Mouse (Mus musculus): ENCODE data around the gene Ankrd24. TPM values are rescaled to one million over a fixed set of nuclear protein-coding genes. Genes with fewer than 3 reads are reported as not detected.
"Not testable (repeated sequence)": the region's sequence is repeated elsewhere in the genome, so short reads cannot be mapped to it uniquely, and the experiment has no call there.

Gene Ankrd24
- polyA plus RNA-seq, 1 experiment from 2014 or later = 8.7 TPM

DNA sequence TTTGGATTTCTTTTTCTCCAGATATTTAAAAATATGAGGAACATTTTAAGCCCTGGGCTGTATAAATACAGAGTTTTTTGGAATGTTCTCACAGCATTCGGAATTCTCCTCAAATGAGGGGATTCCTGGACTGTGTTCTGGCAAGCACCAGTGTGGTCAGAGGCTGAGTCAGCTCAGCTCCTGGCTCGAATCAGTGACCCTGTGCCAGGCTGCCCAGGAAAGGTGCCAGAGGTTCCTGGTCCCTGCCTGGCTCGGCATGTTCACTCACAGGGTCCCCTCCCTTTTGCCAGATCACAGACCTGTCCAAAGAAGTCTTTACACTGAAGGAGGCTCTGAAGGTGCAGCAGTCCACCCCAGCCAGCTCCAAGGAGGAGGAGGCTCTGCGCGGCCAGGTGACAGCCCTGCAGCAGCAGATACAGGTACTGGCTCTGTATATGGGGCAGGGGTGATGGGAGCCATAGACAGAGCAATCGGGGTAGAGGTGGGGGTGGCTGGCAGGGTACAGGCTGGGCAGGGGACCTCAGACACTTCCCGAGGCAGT lies 17.7 kb downstream of the Ankrd24 start:
- Histone ChIP-seq H3K9me3 (ENCODE audit: control insufficient read depth, low read length) (no peaks in the 10 kb centered on the region), H3K9ac (ENCODE audit: low read depth, low read length) (no peak overlapping the region), H3K27ac (ENCODE audit: low read length) (no peak overlapping the region), H3K4me3 (ENCODE audit: low read length) (no peak overlapping the region), H3K4me2 (ENCODE audit: low read depth, low read length) (no peak overlapping the region), H3K36me3 (ENCODE audit: control insufficient read depth, insufficient read depth, low read length) (no peaks in the 10 kb centered on the region), H3K27me3 (replicated peaks; ENCODE audit: control insufficient read depth, insufficient read depth, low read length) (no peaks in the 10 kb centered on the region), H3K4me1 (ENCODE audit: control insufficient read depth, insufficient read depth, low read length) (peaks cover 17% of the 10 kb centered on the region)
- 81% methylated on average over 7 of the region's 7 CpGs for whole genome bisulfite sequencing
- ATAC-seq = no peak

DNA sequence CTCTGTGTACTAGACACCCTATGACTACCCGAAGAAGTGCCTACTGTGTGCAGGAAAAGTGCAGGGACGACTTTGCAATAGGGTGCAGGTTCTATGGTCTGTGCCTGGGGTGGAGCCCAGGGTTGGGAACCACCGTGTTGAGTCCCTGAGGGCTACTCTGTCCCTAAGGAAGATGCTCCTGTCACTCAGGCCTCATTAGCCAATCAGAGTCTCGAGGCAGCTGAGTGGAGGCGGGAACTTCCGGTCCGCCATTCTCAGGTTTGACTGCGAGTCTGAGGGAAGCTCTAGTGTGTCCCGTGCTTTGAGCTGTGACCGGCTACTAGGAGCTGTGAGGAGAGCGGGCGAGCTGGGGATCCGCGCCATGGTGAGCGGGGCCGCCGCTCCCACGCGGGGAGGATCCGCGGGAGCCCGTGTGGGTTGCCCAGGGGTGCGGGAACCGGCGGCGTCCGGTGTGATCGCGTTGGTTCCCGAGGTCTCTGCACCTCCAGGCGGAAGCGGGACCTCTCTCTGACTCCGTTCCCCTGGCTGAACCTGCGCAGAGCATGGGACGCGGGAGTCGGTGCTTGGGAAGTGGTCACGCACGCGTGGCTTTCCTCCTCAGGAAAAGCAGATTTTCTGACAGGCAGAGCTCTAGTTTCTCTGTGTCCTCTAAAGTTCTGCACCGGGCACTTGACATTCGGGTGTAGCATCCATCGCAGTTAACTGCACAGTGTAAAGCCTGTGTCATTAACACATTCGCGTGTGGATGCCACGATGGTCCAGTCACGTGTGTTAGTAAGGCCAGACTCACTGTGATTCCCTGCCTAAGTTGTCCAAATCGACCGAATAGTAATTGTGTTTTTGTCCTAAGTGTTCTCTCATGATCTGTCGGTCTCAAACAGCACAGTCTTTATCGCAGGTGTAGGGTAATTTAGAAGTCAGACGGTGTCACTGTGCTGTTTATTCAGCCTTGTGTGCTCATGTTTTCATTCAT lies 20.7 kb downstream of the Ankrd24 start, which contains the start of gene Gm10778:
Gene Gm10778, plus strand, starts transcription at position 257 of the 973 bp plus-strand sequence.
- not testable (repeated sequence) for H3K4me1 ChIP-seq (ENCODE audit: control insufficient read depth, insufficient read depth, low read length); H3K27me3 ChIP-seq (replicated peaks; ENCODE audit: control insufficient read depth, insufficient read depth, low read length); H3K9me3 ChIP-seq (ENCODE audit: control insufficient read depth, low read length); H3K36me3 ChIP-seq (ENCODE audit: control insufficient read depth, insufficient read depth, low read length)
- peak within 1 kb of the TSS; percentile 76 for H3K9ac ChIP-seq (ENCODE audit: low read depth, low read length)
- WGBS = 2% methylated on average over 35 of the region's 52 CpGs
- peak within 1 kb of the TSS; percentile 57 for H3K4me2 ChIP-seq (ENCODE audit: low read depth, low read length)
- ATAC-seq = peak; percentile 97
- peak within 1 kb of the TSS; percentile 54 for H3K4me3 ChIP-seq (ENCODE audit: low read length)
- peak within 1 kb of the TSS; percentile 71; the same call in 1 of the 2 replicates for H3K27ac ChIP-seq (ENCODE audit: low read length)

DNA sequence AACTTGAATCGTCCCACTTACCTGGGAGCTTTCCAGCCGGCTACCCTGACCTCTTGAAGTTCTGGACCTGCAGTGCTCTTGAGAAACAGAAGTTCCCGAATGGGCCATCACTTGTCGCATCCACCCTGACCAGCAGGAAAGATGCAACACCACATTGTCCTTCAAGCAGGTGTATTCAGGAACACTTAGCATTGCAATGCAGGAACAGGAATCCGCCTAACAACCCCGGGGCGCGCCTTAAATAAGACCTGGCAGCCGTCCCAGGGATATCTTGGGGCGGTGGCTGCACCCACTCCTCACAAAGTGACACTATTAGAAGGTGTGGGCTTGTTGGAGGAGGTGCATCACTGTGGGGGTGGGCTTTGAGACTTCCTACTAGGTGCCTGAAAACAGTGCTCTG lies 26.8 kb downstream of the Ankrd24 start:
- Histone ChIP-seq H3K4me3 (ENCODE audit: low read length) (no peak overlapping the region), H3K4me2 (ENCODE audit: low read depth, low read length) (no peak overlapping the region), H3K4me1 (ENCODE audit: control insufficient read depth, insufficient read depth, low read length) (no peaks in the 10 kb centered on the region), H3K36me3 (ENCODE audit: control insufficient read depth, insufficient read depth, low read length) (peaks cover 14% of the 10 kb centered on the region), H3K27ac (ENCODE audit: low read length) (no peak overlapping the region), H3K27me3 (replicated peaks; ENCODE audit: control insufficient read depth, insufficient read depth, low read length) (no peaks in the 10 kb centered on the region), H3K9ac (ENCODE audit: low read depth, low read length) (no peak overlapping the region), H3K9me3 (ENCODE audit: control insufficient read depth, low read length) (peaks cover 19% of the 10 kb centered on the region)
- 90% methylated on average over 10 of the region's 10 CpGs for WGBS
- no peak for ATAC-seq

DNA sequence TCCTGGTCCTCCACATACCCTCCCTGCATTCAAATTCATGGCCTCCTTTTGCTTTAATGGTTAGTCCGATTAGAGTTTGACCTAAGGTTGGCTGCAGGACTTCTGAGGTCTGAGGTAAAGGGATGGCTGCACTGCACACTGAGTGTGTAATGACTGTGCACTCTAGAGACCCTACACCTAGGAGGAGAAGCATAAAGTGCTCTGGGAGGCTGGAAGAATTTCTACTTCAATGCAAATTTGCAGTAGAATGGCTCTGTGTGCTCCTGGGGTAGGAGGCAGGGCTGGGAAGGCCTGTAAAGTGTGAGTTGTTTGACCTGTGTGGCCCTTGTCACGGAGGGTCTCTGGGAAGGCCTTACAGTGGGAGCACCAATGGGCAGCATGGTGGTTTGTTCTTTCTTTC lies 27.8 kb downstream of the Ankrd24 start:
- no peaks in the 10 kb centered on the region for H3K27me3 ChIP-seq (replicated peaks; ENCODE audit: control insufficient read depth, insufficient read depth, low read length)
- no peak overlapping the region for H3K27ac ChIP-seq (ENCODE audit: low read length)
- no peaks in the 10 kb centered on the region for H3K4me1 ChIP-seq (ENCODE audit: control insufficient read depth, insufficient read depth, low read length)
- no peak overlapping the region for H3K9ac ChIP-seq (ENCODE audit: low read depth, low read length)
- H3K4me3 ChIP-seq (ENCODE audit: low read length) = no peak overlapping the region
- peaks cover 14% of the 10 kb centered on the region for H3K36me3 ChIP-seq (ENCODE audit: control insufficient read depth, insufficient read depth, low read length)
- no peak overlapping the region for H3K4me2 ChIP-seq (ENCODE audit: low read depth, low read length)
- ATAC-seq = no peak
- H3K9me3 ChIP-seq (ENCODE audit: control insufficient read depth, low read length) = peaks cover 19% of the 10 kb centered on the region
- WGBS = 100% methylated on average over 2 of the region's 2 CpGs

DNA sequence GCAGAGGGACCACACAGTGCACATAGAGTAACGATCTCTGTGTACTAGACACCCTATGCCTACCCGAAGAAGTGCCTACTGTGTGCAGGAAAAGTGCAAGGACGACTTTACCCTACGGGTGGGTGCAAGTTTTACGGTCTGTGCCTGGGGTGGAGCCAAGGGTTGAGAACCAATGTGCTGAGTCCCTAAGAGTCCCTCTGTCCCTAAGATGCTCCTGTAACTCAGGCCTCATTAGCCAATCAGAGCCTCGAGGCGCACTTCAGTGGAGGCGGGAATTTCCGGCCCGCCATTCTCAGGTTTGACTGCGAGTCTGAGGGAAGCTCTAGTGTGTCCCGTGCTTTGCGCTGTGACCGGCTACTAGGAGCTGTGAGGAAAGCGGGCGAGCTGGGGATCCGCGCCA lies 58.8 kb downstream of the Ankrd24 start:
- not testable (repeated sequence) for H3K36me3 ChIP-seq (ENCODE audit: control insufficient read depth, insufficient read depth, low read length); H3K4me3 ChIP-seq (ENCODE audit: low read length); H3K4me1 ChIP-seq (ENCODE audit: control insufficient read depth, insufficient read depth, low read length); H3K27me3 ChIP-seq (replicated peaks; ENCODE audit: control insufficient read depth, insufficient read depth, low read length); H3K9me3 ChIP-seq (ENCODE audit: control insufficient read depth, low read length); H3K9ac ChIP-seq (ENCODE audit: low read depth, low read length); H3K27ac ChIP-seq (ENCODE audit: low read length); H3K4me2 ChIP-seq (ENCODE audit: low read depth, low read length)
- peak; percentile 53; the same call in 1 of the 2 replicates for ATAC-seq
- no CpG with 5 or more reads among the region's 18 CpGs for WGBS

Other genes starting within 250 kb of the Ankrd24 start
- gene Dohh, start 244.1 kb upstream of the Ankrd24 start, polyA plus RNA-seq (2015; fragmentation: Nextera tagmentation; extraction: Ambion mirVana) = 102 and 109 TPM in 2 replicates
- gene Gm48551, start 244.1 kb upstream of the Ankrd24 start, polyA plus RNA-seq (2015; fragmentation: Nextera tagmentation; extraction: Ambion mirVana) = 2.9 and 3.7 TPM in 2 replicates
- gene Gm48552, start 239.5 kb upstream of the Ankrd24 start, polyA plus RNA-seq (2015; fragmentation: Nextera tagmentation; extraction: Ambion mirVana) = 0.55 and 1.8 TPM in 2 replicates
- gene Smim24, start 235.5 kb upstream of the Ankrd24 start, polyA plus RNA-seq (2015; fragmentation: Nextera tagmentation; extraction: Ambion mirVana) = 426 and 504 TPM in 2 replicates
- 49.8 and 55.8 TPM in 2 replicates for gene Nfic, start 172.9 kb upstream of the Ankrd24 start, polyA plus RNA-seq (2015; fragmentation: Nextera tagmentation; extraction: Ambion mirVana)
- 1.4 and 1.5 TPM in 2 replicates for gene Celf5, start 145.8 kb upstream of the Ankrd24 start, polyA plus RNA-seq (2015; fragmentation: Nextera tagmentation; extraction: Ambion mirVana)
- gene Ncln, start 132.1 kb upstream of the Ankrd24 start, polyA plus RNA-seq (2015; fragmentation: Nextera tagmentation; extraction: Ambion mirVana) = 126 and 137 TPM in 2 replicates
- 0.86 and 0.99 TPM in 2 replicates for gene S1pr4, start 128.4 kb upstream of the Ankrd24 start, polyA plus RNA-seq (2015; fragmentation: Nextera tagmentation; extraction: Ambion mirVana)
- gene Gna15, start 104.3 kb upstream of the Ankrd24 start, polyA plus RNA-seq (2015; fragmentation: Nextera tagmentation; extraction: Ambion mirVana) = 1.1 and 1.5 TPM in 2 replicates
- gene Gna11, start 83.3 kb upstream of the Ankrd24 start, polyA plus RNA-seq (2015; fragmentation: Nextera tagmentation; extraction: Ambion mirVana) = 296 and 339 TPM in 2 replicates
- 473 and 518 TPM in 2 replicates for gene Aes, start 69.1 kb upstream of the Ankrd24 start, polyA plus RNA-seq (2015; fragmentation: Nextera tagmentation; extraction: Ambion mirVana)
- gene Tle2, start 54.0 kb upstream of the Ankrd24 start, polyA plus RNA-seq (2015; fragmentation: Nextera tagmentation; extraction: Ambion mirVana) = 12.6 and 13.6 TPM in 2 replicates
- 21.0 and 22.7 TPM in 2 replicates for gene Tle6, start 27.5 kb upstream of the Ankrd24 start, polyA plus RNA-seq (2015; fragmentation: Nextera tagmentation; extraction: Ambion mirVana)
- gene BC025920, start 22.3 kb upstream of the Ankrd24 start, polyA plus RNA-seq (2015; fragmentation: Nextera tagmentation; extraction: Ambion mirVana) = 0.61 and 1.2 TPM in 2 replicates
- 29.3 and 29.5 TPM in 2 replicates for gene Sirt6, start 743 bp upstream of the Ankrd24 start, polyA plus RNA-seq (2015; fragmentation: Nextera tagmentation; extraction: Ambion mirVana)
- 3.3 and 3.6 TPM in 2 replicates for gene Gm10778, start 20.5 kb downstream of the Ankrd24 start, polyA plus RNA-seq (2015; fragmentation: Nextera tagmentation; extraction: Ambion mirVana)
- 9.6 and 11.3 TPM in 2 replicates for gene Zfp433, start 76.3 kb downstream of the Ankrd24 start, polyA plus RNA-seq (2015; fragmentation: Nextera tagmentation; extraction: Ambion mirVana)
- gene Gm3055, start 142.6 kb downstream of the Ankrd24 start, polyA plus RNA-seq (2015; fragmentation: Nextera tagmentation; extraction: Ambion mirVana) = 6.0 TPM in 2 replicates
- 2.3 and 2.8 TPM in 2 replicates for gene Gm4767, start 183.6 kb downstream of the Ankrd24 start, polyA plus RNA-seq (2015; fragmentation: Nextera tagmentation; extraction: Ambion mirVana)
- gene Gm32687, start 235.4 kb downstream of the Ankrd24 start, polyA plus RNA-seq (2015; fragmentation: Nextera tagmentation; extraction: Ambion mirVana) = 5.8 and 6.9 TPM in 2 replicates